Mouse (Mus musculus) limb, embryonic 10.5 days (tissue): Measurements from ENCODE around the gene Slc22a14. TPM values are rescaled to one million over a fixed set of nuclear protein-coding genes. Genes with fewer than 3 reads are reported as not detected.
"Not testable (repeated sequence)": the region's sequence is repeated elsewhere in the genome, so short reads cannot be mapped to it uniquely, and the experiment has no call there.

ENCODE experiments used
- DNase-seq: peaks from one replicate; pipeline ENCODE4 v3.0.0-alpha.2; 2017; ENCODE audit warnings: low spot score
- H3K27ac ChIP-seq: fragments of 300-500 bp; sonication (generic); 2 replicates; pipeline ENCODE4 v1.5.1; 2016; ENCODE audit warnings: mild to moderate bottlenecking
- H3K27me3 ChIP-seq: fragments of 300-500 bp; sonication (generic); 2 replicates; pipeline ENCODE4 v1.6.1; 2016; ENCODE audit warnings: low read depth, mild to moderate bottlenecking; ENCODE audit not compliant: poor library complexity, severe bottlenecking
- H3K36me3 ChIP-seq: fragments of 300-500 bp; sonication (generic); 2 replicates; pipeline ENCODE4 v1.6.1; 2016; ENCODE audit warnings: mild to moderate bottlenecking, moderate library complexity
- H3K4me1 ChIP-seq: fragments of 300-500 bp; sonication (generic); 2 replicates; pipeline ENCODE4 v1.6.1; 2016
- H3K4me3 ChIP-seq: fragments of 300-500 bp; sonication (generic); 2 replicates; pipeline ENCODE4 v1.5.1; 2016; ENCODE audit warnings: mild to moderate bottlenecking, moderate library complexity
- H3K9me3 ChIP-seq: fragments of 300-500 bp; sonication (generic); replicated peaks from 2 replicates; pipeline ENCODE4 v1.6.1; 2016; ENCODE audit warnings: mild to moderate bottlenecking
- WGBS: fragments of 180-500 bp; shearing (Covaris S2); methylation state at CpG from one replicate; pipeline ENCODE4 v1.1.7; 2016; 5-methylcytosine and 5-hydroxymethylcytosine counted together
- polyA plus RNA-seq: library from polyadenylated mRNA; unstranded; fragments of >200 nt; fragmentation: Nextera tagmentation; extraction: Ambion mirVana; gene quantifications from 2 replicates; pipeline ENCODE4 v1.2.1, GENCODE M21; 2016

Gene Slc22a14
- polyA plus RNA-seq, 1 experiment from 2014 or later = not detected

GRCm38 (mm10) chr9:119265373-119266120 lies 99.8 kb downstream of the Slc22a14 start:
- H3K4me3 ChIP-seq, H3K27me3 ChIP-seq, H3K4me1 ChIP-seq, DNase-seq, H3K9me3 ChIP-seq, H3K27ac ChIP-seq: not testable (repeated sequence)
- 86% methylated on average over 1 of the region's 1 CpGs for WGBS
- peaks cover 60% of the 10 kb centered on the region for H3K36me3 ChIP-seq

GRCm38 (mm10) chr9:119263067-119263466 lies 102.3 kb downstream of the Slc22a14 start:
- Histone ChIP-seq H3K4me1 (no peaks in the 10 kb centered on the region), H3K4me3 (no peak overlapping the region), H3K36me3 (peaks cover 62% of the 10 kb centered on the region), H3K27me3 (no peaks in the 10 kb centered on the region), H3K9me3 (no peaks in the 10 kb centered on the region), H3K27ac (no peak overlapping the region)
- whole genome bisulfite sequencing = 94% methylated on average over 4 of the region's 4 CpGs
- no peak for DNase-seq

- Histone ChIP-seq H3K27ac (no peak overlapping the region), H3K27me3 (no peaks in the 10 kb centered on the region), H3K36me3 (peaks cover 64% of the 10 kb centered on the region), H3K4me3 (no peak overlapping the region), H3K4me1 (no peaks in the 10 kb centered on the region), H3K9me3 (no peaks in the 10 kb centered on the region)
- no peak for DNase-seq
- 93% methylated on average over 2 of the region's 2 CpGs for WGBS
Measured at GRCm38 (mm10) chr9:119260825-119261224, 104.5 kb downstream of the Slc22a14 start.

DNA sequence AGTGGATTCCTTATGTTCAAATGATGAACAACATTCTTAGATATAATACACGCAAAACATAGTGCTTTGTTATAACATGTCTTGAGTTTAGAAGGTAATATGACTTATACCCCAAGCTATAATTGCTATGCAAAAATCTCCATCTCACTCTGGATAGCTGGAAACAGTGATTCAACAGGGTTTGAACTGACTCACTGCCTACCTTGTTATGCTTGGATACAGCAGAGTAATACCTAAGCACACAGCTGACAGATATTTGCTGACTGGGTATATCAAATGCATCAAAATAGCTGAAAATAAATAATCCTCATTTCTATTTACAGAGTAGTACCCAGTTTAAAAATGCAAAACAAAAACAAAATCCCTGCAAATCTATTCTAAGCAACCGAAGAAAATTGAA lies 106.6 kb downstream of the Slc22a14 start:
- Histone ChIP-seq H3K36me3 (peaks cover 67% of the 10 kb centered on the region), H3K27ac (no peak overlapping the region), H3K27me3 (no peaks in the 10 kb centered on the region), H3K4me1 (no peaks in the 10 kb centered on the region), H3K9me3 (no peaks in the 10 kb centered on the region), H3K4me3 (no peak overlapping the region)
- WGBS = 94% methylated on average over 2 of the region's 2 CpGs
- DNase-seq = no peak

GRCm38 (mm10) chr9:119258128-119258527 lies 107.2 kb downstream of the Slc22a14 start:
- peaks cover 71% of the 10 kb centered on the region for H3K36me3 ChIP-seq
- no peak for DNase-seq

DNA sequence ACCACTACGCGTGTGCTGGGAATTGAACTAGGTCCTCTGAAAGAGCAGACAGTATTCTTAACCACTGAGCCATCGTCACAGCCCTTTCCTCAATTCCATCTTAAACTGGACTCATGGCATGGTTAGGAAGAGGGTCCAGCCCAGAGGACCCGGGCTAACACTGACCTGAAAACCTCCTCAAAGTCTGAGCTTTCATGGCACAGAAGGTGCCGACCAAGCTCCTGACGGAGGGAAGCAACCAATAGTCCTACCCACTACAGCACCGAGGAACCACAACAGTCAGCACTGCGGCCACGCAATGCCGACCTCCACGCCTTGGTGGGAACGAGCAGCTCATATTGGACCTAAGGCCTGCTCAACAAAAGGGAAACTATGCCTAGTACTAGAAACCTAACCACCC lies 109.2 kb downstream of the Slc22a14 start:
- no peaks in the 10 kb centered on the region for H3K27me3 ChIP-seq
- 97% methylated on average over 12 of the region's 12 CpGs for WGBS
- H3K4me3 ChIP-seq = no peak overlapping the region
- H3K36me3 ChIP-seq = peaks cover 75% of the 10 kb centered on the region
- H3K27ac ChIP-seq = no peak overlapping the region
- no peaks in the 10 kb centered on the region for H3K4me1 ChIP-seq
- no peak for DNase-seq
- no peaks in the 10 kb centered on the region for H3K9me3 ChIP-seq

More at GRCm38 (mm10) chr9:119258128-119258527, 107.2 kb downstream of the Slc22a14 start:
- H3K27me3 ChIP-seq = no peaks in the 10 kb centered on the region
- no peaks in the 10 kb centered on the region for H3K4me1 ChIP-seq
- H3K9me3 ChIP-seq = no peaks in the 10 kb centered on the region
- H3K4me3 ChIP-seq = no peak overlapping the region
- no peak overlapping the region for H3K27ac ChIP-seq
- 84% methylated on average over 5 of the region's 5 CpGs for WGBS

GRCm38 (mm10) chr9:119255096-119255495 lies 110.3 kb downstream of the Slc22a14 start:
- Histone ChIP-seq H3K9me3 (no peaks in the 10 kb centered on the region), H3K4me1 (no peaks in the 10 kb centered on the region), H3K27me3 (no peaks in the 10 kb centered on the region), H3K27ac (no peak overlapping the region), H3K4me3 (no peak overlapping the region), H3K36me3 (peaks cover 84% of the 10 kb centered on the region)
- 98% methylated on average over 1 of the region's 1 CpGs for WGBS
- DNase-seq = no peak

- Histone ChIP-seq H3K27ac (no peak overlapping the region), H3K4me1 (no peaks in the 10 kb centered on the region), H3K36me3 (peaks cover 85% of the 10 kb centered on the region), H3K27me3 (no peaks in the 10 kb centered on the region), H3K9me3 (no peaks in the 10 kb centered on the region), H3K4me3 (no peak overlapping the region)
- no peak for DNase-seq
- WGBS = 81% methylated on average over 2 of the region's 2 CpGs
Measured at GRCm38 (mm10) chr9:119254187-119254586, 111.2 kb downstream of the Slc22a14 start.

- WGBS = 90% methylated on average over 5 of the region's 5 CpGs
- no peaks in the 10 kb centered on the region for H3K4me1 ChIP-seq
- peaks cover 68% of the 10 kb centered on the region for H3K36me3 ChIP-seq
- no peaks in the 10 kb centered on the region for H3K9me3 ChIP-seq
- no peak overlapping the region for H3K4me3 ChIP-seq
- no peaks in the 10 kb centered on the region for H3K27me3 ChIP-seq
- H3K27ac ChIP-seq = no peak overlapping the region
- DNase-seq = no peak
Measured at GRCm38 (mm10) chr9:119247996-119248395, 117.4 kb downstream of the Slc22a14 start.

DNA sequence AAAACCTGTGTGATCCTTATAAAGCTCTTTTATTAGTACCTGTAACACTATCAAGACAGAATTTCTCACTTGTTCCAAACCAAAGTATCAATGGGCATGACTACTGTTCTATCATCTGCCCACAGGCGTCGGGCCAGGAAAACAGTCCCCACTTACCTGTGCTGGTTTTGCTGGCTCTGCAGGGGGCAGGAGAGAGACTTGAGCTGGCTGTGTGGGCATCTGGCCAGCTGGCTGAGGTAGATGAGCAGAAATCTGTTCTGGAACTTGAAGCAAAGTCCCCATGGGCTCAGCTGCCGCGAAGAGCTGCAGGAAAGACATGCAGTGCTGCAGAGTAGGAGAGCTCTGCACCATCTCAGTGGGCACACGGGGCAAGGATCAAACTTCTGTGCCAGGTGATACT lies 118.5 kb downstream of the Slc22a14 start:
- 93% methylated on average over 5 of the region's 5 CpGs for WGBS
- peaks cover 71% of the 10 kb centered on the region for H3K36me3 ChIP-seq

GRCm38 (mm10) chr9:119243981-119244380 lies 121.4 kb downstream of the Slc22a14 start:
- Histone ChIP-seq H3K4me3 (no peak overlapping the region), H3K36me3 (peaks cover 69% of the 10 kb centered on the region), H3K4me1 (no peaks in the 10 kb centered on the region), H3K27me3 (no peaks in the 10 kb centered on the region), H3K27ac (no peak overlapping the region), H3K9me3 (no peaks in the 10 kb centered on the region)
- no peak for DNase-seq
- WGBS = 88% methylated on average over 3 of the region's 3 CpGs

More for the DNA sequence above, 118.5 kb downstream of the Slc22a14 start:
- Histone ChIP-seq H3K27ac (no peak overlapping the region), H3K9me3 (no peaks in the 10 kb centered on the region), H3K4me3 (no peak overlapping the region), H3K27me3 (no peaks in the 10 kb centered on the region), H3K4me1 (no peaks in the 10 kb centered on the region)
- no peak for DNase-seq

- Histone ChIP-seq H3K4me1 (no peaks in the 10 kb centered on the region), H3K4me3 (no peak overlapping the region), H3K9me3 (no peaks in the 10 kb centered on the region), H3K36me3 (peaks cover 60% of the 10 kb centered on the region), H3K27me3 (no peaks in the 10 kb centered on the region), H3K27ac (no peak overlapping the region)
- WGBS = 83% methylated on average over 11 of the region's 11 CpGs
- no peak for DNase-seq
Measured at GRCm38 (mm10) chr9:119241169-119241865, 124.0 kb downstream of the Slc22a14 start.

DNA sequence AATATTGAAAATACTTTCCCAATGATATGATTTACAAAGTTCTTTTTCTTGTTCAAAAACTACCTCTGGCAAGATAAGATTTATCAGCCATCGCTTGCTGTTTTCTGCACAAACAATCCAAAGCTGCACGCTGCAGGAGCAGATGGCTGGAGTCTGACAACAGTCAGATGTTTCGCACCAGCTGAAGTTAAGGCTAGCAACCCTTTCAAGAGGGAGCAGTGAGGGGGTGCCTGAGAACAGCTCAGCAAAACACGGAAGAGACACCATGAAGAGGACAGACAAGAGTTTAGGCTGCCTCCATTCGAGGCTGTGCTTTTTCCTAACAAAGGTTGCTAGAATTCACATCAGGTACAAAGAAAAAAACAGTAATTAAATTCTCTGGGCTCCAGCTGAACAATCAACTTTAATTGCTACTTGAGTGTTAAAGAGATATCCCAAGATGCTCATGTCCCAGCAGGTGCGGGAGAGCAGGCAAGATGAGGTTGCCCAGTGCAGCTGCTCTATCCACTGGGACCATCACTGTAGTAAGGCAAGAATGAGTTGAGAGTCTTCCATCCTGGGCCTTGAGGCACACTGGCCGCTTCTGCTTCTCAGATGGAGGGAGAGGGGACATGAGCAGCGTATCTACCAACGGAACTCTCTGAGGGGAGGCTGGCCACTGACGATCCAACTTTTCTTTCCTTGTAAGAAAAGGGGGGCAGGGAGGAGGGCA lies 124.9 kb downstream of the Slc22a14 start:
- peaks cover 57% of the 10 kb centered on the region for H3K36me3 ChIP-seq
- H3K4me1 ChIP-seq = no peaks in the 10 kb centered on the region
- no peaks in the 10 kb centered on the region for H3K9me3 ChIP-seq
- H3K4me3 ChIP-seq = no peak overlapping the region
- DNase-seq = no peak
- no peaks in the 10 kb centered on the region for H3K27me3 ChIP-seq
- no peak overlapping the region for H3K27ac ChIP-seq
- 90% methylated on average over 10 of the region's 10 CpGs for WGBS
